Comparison of ENCODE assay signal across 8 mouse cellular contexts in the genomic region with DNA sequence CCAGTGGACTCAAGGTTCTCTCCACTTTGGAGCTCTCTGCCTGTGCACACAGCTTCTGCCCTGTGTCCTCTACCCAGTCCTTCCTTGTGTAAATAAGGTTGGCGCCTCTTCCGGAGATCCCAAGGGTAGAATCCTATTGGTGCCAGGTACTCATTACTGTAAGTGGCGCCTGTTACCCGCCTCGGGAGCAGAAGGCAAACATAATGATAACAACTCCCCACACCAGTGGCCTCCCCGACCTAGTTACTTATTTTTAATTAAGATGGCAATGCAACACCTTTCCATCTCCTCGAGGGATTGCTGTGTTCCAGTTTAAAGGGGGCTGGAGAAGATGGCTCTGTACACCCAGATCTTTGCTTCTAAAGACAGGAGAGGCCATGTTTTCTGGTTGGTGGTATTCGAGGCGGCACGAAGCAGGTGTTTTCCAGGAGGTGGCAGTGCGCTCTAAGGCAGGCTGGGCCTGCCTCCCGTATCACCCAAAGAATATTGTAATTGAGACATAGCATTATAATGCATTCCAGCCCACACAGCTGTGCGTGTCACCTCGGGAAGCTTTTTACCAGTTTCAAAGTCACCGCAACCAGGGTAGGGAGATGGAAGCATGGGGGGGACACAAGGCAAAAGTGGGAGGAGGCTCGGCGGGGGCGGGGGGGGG.
DNase-seq lines count a peak whose midpoint lies in the region; ATAC-seq and TF ChIP-seq lines count a peak whose summit lies in the region.

No protein-coding gene starts in this region.

- peak; percentile 65; the same call in 1 of the 2 replicates for ATAC-seq in embryonic facial prominence, embryonic 11.5 days (replicated peaks; ENCODE audit: insufficient number of reproducible peaks, low FRiP score, low TSS enrichment, low read depth)
- peak; percentile 53; the same call in 1 of the 2 replicates for ATAC-seq in heart, embryonic 15.5 days (replicated peaks; ENCODE audit: insufficient number of reproducible peaks, insufficient read depth, low FRiP score, low read depth)
- no peak for ATAC-seq in liver, postnatal 0 days
- peak; percentile 92 for ATAC-seq in neural tube, embryonic 15.5 days (ENCODE audit: low FRiP score)

- H3K4me3 ChIP-seq in embryonic facial prominence, embryonic 11.5 days (ENCODE audit: low read depth, low read length), result no peak overlapping the region
- H3K4me3 ChIP-seq in heart, embryonic 15.5 days, result no peak overlapping the region
- H3K4me3 ChIP-seq in liver, postnatal 0 days (ENCODE audit: low read depth, low read length), result no peak overlapping the region
- H3K4me3 ChIP-seq in neural tube, embryonic 15.5 days (replicated peaks), result no peak overlapping the region

- whole genome bisulfite sequencing in embryonic facial prominence, embryonic 11.5 days, result 54% methylated on average over 18 of the region's 18 CpGs
- WGBS in heart, embryonic 15.5 days, result 56% methylated on average over 17 of the region's 18 CpGs
- WGBS in liver, postnatal 0 days (ENCODE audit: insufficient replicate concordance), result 63% methylated on average over 18 of the region's 18 CpGs
- 51% methylated on average over 18 of the region's 18 CpGs for WGBS in neural tube, embryonic 15.5 days

- no peaks in the 10 kb centered on the region for H3K27me3 ChIP-seq in embryonic facial prominence, embryonic 11.5 days (ENCODE audit: control insufficient read depth, insufficient read depth, low read length)
- 0 out of 2 replicates have a peak, but pooled peaks cover 5% of the 10 kb centered on the region for H3K27me3 ChIP-seq in heart, embryonic 15.5 days
- H3K27me3 ChIP-seq in liver, postnatal 0 days (ENCODE audit: insufficient read depth, low read length), result no peaks in the 10 kb centered on the region
- no peaks in the 10 kb centered on the region for H3K27me3 ChIP-seq in neural tube, embryonic 15.5 days (replicated peaks)

- H3K9ac ChIP-seq in embryonic facial prominence, embryonic 11.5 days (replicated peaks; ENCODE audit: low read length), result no peak overlapping the region
- H3K9ac ChIP-seq in heart, embryonic 15.5 days, result no peak overlapping the region
- no peak overlapping the region for H3K9ac ChIP-seq in liver, postnatal 0 days (replicated peaks)
- no peak overlapping the region for H3K9ac ChIP-seq in neural tube, embryonic 15.5 days (replicated peaks)

- no peaks in the 10 kb centered on the region for H3K4me1 ChIP-seq in embryonic facial prominence, embryonic 11.5 days (ENCODE audit: control insufficient read depth, insufficient read depth, low read length)
- H3K4me1 ChIP-seq in heart, embryonic 15.5 days (replicated peaks), result peaks cover 6% of the 10 kb centered on the region; the same call in 1 of the 2 replicates
- H3K4me1 ChIP-seq in liver, postnatal 0 days (ENCODE audit: insufficient read depth), result no peaks in the 10 kb centered on the region
- peaks cover 11% of the 10 kb centered on the region; the same call in 1 of the 2 replicates for H3K4me1 ChIP-seq in neural tube, embryonic 15.5 days

- peak; percentile 68 for TF ChIP-seq CTCF in liver, postnatal 0 days (IDR thresholded peaks at IDR 0.05; ENCODE audit: low read depth)

- no peak overlapping the region for H3K4me2 ChIP-seq in embryonic facial prominence, embryonic 11.5 days (ENCODE audit: low read depth, low read length)
- peak overlapping the region; percentile 23; the same call in 1 of the 2 replicates for H3K4me2 ChIP-seq in heart, embryonic 15.5 days
- H3K4me2 ChIP-seq in liver, postnatal 0 days (ENCODE audit: low read depth, low read length), result no peak overlapping the region
- H3K4me2 ChIP-seq in neural tube, embryonic 15.5 days, result peak overlapping the region; percentile 26

- no peaks in the 10 kb centered on the region for H3K36me3 ChIP-seq in embryonic facial prominence, embryonic 11.5 days (replicated peaks; ENCODE audit: control insufficient read depth, insufficient read depth, low read depth, low read length)
- no peaks in the 10 kb centered on the region for H3K36me3 ChIP-seq in heart, embryonic 15.5 days
- H3K36me3 ChIP-seq in liver, postnatal 0 days (replicated peaks; ENCODE audit: insufficient read depth, low read length), result no peaks in the 10 kb centered on the region
- H3K36me3 ChIP-seq in neural tube, embryonic 15.5 days, result no peaks in the 10 kb centered on the region

- no peak overlapping the region for H3K27ac ChIP-seq in embryonic facial prominence, embryonic 11.5 days (replicated peaks; ENCODE audit: low read depth, low read length)
- no peak overlapping the region for H3K27ac ChIP-seq in heart, embryonic 15.5 days
- H3K27ac ChIP-seq in liver, postnatal 0 days (ENCODE audit: low read depth), result no peak overlapping the region
- H3K27ac ChIP-seq in neural tube, embryonic 15.5 days (replicated peaks), result no peak overlapping the region

- H3K9me3 ChIP-seq in embryonic facial prominence, embryonic 11.5 days (replicated peaks; ENCODE audit: control insufficient read depth, low read length), result no peaks in the 10 kb centered on the region
- no peaks in the 10 kb centered on the region for H3K9me3 ChIP-seq in heart, embryonic 15.5 days (replicated peaks)
- no peaks in the 10 kb centered on the region for H3K9me3 ChIP-seq in liver, postnatal 0 days (ENCODE audit: low read length)
- no peaks in the 10 kb centered on the region for H3K9me3 ChIP-seq in neural tube, embryonic 15.5 days (replicated peaks)

- no peak for TF ChIP-seq EP300 in liver, postnatal 0 days (IDR thresholded peaks at IDR 0.05; ENCODE audit: low read depth)

- DNase-seq in 3T3-L1 (ENCODE audit: low read depth, low spot score), result peak; percentile 26
- peak; percentile 74 for DNase-seq in ZHBTc4 (ENCODE audit: low read depth, low spot score)
- DNase-seq in embryonic facial prominence, embryonic 11.5 days (ENCODE audit: low spot score), result peak; percentile 68
- peak; percentile 77 for DNase-seq in kidney, postnatal 10 days
- DNase-seq in liver, postnatal 0 days, result peak; percentile 44
- DNase-seq in thymus, postnatal 25 days, result peak; percentile 76

Comparison
In these comparisons a context has a peak if more than half of its experiments do, and no peak if none do; other contexts are left out.
1. DNase-seq: peak in every context shown above with its lines; median percentile 77 in kidney, postnatal 10 days; 76 in thymus, postnatal 25 days; 74 in ZHBTc4; 68 in embryonic facial prominence, embryonic 11.5 days; 44 in liver, postnatal 0 days; 26 in 3T3-L1.
2. H3K4me2 ChIP-seq: peak in heart, embryonic 15.5 days (single experiment) and neural tube, embryonic 15.5 days (single experiment); none in embryonic facial prominence, embryonic 11.5 days (single experiment) and liver, postnatal 0 days (single experiment).